Mouse (Mus musculus) neutrophil, adult 65 days (primary cell): Measurements from ENCODE around the gene Ccnk. TPM values are rescaled to one million over a fixed set of nuclear protein-coding genes. Genes with fewer than 3 reads are reported as not detected.

Experiments used
- total RNA-seq: library from RNA; stranded (reverse); gene quantifications from 2 replicates; pipeline ENCODE4 v1.2.4, GENCODE M21; 2023

The Ccnk gene
- 93.4 and 119 TPM in 2 replicates for total RNA-seq

DNA sequence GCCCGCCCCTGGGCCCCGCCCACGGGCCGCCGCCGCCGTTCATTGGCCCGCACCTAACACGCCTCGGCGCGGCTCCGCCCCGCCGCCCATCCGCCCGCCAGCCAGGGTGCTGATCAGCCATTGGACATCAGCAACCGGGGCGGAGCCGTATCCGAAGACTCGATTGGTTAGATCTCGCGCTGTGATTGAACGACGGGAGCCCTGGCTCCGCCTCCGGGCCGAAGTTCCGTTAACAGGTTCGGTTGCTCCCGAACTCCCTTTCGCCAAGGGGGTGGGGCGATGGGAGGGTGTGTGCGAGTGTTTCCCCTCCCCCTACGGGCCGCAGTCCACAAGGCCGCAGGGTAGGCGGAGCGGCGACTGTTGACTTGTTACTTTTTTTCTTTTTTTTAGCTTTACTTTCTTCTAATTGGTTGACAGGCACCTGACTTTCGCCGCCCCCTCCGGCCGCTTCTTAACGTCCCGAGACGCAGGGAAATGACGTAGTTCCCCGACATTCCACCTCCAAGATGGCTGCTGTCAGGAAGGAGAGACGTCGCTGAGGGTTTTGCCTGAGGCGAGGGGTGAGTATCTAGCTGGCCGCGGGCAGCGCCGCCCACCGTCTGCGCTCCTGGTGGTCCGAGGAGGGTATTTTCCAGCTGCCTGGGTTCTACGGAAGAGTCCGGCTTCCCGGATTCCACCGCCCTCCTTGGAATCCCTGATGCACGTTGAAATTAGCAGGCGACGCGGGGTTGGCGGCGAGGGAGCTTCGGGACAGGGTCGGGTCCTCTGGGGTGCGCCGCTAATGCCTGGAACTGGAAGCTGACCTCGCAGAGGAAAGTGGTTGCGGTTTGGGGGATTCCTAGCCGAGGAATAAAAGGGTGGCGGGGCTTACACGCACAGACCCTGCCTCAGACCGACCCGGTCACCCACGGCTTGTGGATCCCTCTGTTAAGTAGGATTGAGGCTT is at the start of gene Ccnk:
Gene Ccnk (plus strand): TSS at position 259 of the 946 bp plus-strand sequence.

GRCm38 (mm10) chr12:108179246-108179320 is 296 bp upstream of the Ccnk start, which contains the start of gene Setd3:
Gene Setd3 (minus strand): TSS chr12:108179314.

Other genes with a start within 250 kb of the Ccnk start
- gene Bcl11b, start 176.0 kb upstream of the Ccnk start, total RNA-seq: not detected in 2 replicates
- gene Setd3, start 265 bp upstream of the Ccnk start, total RNA-seq: 45.0 and 59.9 TPM in 2 replicates
- 0.16 and 0.18 TPM in 2 replicates for gene Ccdc85c, start 95.8 kb downstream of the Ccnk start, total RNA-seq
- gene Hhipl1, start 126.7 kb downstream of the Ccnk start, total RNA-seq: not detected in 2 replicates
- gene Cyp46a1, start 154.8 kb downstream of the Ccnk start, total RNA-seq: not detected in 2 replicates
- 1.0 and 2.8 TPM in 2 replicates for gene Eml1, start 191.4 kb downstream of the Ccnk start, total RNA-seq